Mouse (Mus musculus) heart, postnatal 0 days (tissue): Measurements from ENCODE around the gene Timeless.

Experiments
- CTCF ChIP-seq: IDR thresholded peaks from 2 replicates; pipeline ENCODE4 v1.5.1; 2016; ENCODE audit warnings: antibody characterized with exemption, control low read depth, low read depth
- EP300 ChIP-seq: IDR thresholded peaks from 2 replicates; pipeline ENCODE4 v1.6.1; 2016; ENCODE audit warnings: antibody characterized with exemption, low read depth

DNA sequence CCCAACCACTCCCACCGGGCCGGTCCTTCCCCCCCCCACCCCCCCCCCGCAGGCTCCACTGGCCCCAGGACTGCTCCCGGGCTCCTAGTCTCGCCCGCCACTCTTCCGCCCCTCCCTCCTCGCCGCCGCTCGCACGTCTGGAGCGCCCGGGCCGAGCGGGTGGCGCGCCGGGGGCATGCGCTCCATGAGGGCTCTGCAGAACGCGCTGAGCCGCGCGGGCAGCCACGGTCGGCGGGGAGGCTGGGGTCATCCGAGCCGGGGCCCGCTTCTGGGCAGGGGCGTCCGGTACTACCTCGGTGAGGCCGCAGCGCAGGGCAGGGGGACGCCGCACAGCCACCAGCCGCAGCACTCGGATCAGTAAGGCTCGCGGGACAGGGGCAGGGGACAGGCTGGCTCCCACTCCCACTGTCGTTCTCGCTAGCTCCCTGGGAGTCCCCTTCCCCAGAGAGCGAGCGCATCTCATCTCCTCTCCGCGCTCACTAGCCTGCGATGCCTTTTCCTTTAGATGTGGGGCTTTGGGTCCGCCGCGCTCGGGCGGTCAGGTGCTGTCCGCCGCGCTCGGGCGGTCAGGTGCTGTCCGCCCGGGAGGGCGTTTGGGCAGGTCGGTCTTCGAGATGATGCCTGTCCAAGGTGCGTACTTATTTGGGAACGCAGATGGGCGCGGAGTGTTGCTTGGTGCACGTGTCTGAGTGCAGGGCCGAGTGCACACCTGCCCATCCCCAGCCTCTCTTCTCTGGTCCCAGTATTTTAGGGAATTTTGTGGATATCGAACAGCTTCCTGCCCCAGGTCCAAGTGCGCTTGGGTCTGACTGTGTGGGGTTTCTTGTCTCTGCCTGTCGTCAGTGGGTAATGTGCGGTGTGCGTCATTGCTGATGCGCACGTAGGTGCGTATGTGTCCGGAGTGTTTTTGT, 37.1 kb upstream of the Timeless start:
- no peak for TF ChIP-seq CTCF
- no peak for TF ChIP-seq EP300
